Mouse (Mus musculus) cerebellum, adult 9-10 months (tissue): ENCODE measurements around the gene Dmp1.

ENCODE experiments used
- DNase-seq: peaks from one replicate; pipeline ENCODE4 v3.0.0; 2022

Dmp1 gene

GRCm38 (mm10) chr5:104202351-104202750, at the start of gene Dmp1:
TSS of gene Dmp1 (plus strand) at chr5:104202613.
- DNase-seq: no peak

- no peak for DNase-seq
Measured at GRCm38 (mm10) chr5:104157701-104158100, 44.7 kb upstream of the Dmp1 start.

- DNase-seq: peak; percentile 24
Measured at GRCm38 (mm10) chr5:104158332-104159052, 43.9 kb upstream of the Dmp1 start.

GRCm38 (mm10) chr5:104160581-104160980, 41.8 kb upstream of the Dmp1 start:
- DNase-seq: no peak

GRCm38 (mm10) chr5:104161390-104161789, 41.0 kb upstream of the Dmp1 start:
- no peak for DNase-seq

GRCm38 (mm10) chr5:104163536-104163935, 38.9 kb upstream of the Dmp1 start:
- DNase-seq: no peak

GRCm38 (mm10) chr5:104170412-104170811, 32.0 kb upstream of the Dmp1 start, which contains the start of gene Dspp:
TSS of gene Dspp (plus strand) at chr5:104170712.
- DNase-seq: no peak

- no peak for DNase-seq
Measured at GRCm38 (mm10) chr5:104173094-104173493, 29.3 kb upstream of the Dmp1 start.

GRCm38 (mm10) chr5:104183743-104184142, 18.7 kb upstream of the Dmp1 start:
- no peak for DNase-seq

GRCm38 (mm10) chr5:104187281-104187680, 15.1 kb upstream of the Dmp1 start:
- no peak for DNase-seq

- DNase-seq: no peak
Measured at GRCm38 (mm10) chr5:104195086-104195485, 7.3 kb upstream of the Dmp1 start.

- DNase-seq: no peak
Measured at GRCm38 (mm10) chr5:104201153-104201950, 1.1 kb upstream of the Dmp1 start.

- no peak for DNase-seq
Measured at GRCm38 (mm10) chr5:104212531-104212930, 10.1 kb downstream of the Dmp1 start.

- peak; percentile 18 for DNase-seq
Measured at GRCm38 (mm10) chr5:104218926-104219325, 16.5 kb downstream of the Dmp1 start.

GRCm38 (mm10) chr5:104224299-104224698, 21.9 kb downstream of the Dmp1 start:
- no peak for DNase-seq

GRCm38 (mm10) chr5:104224750-104225149, 22.3 kb downstream of the Dmp1 start:
- DNase-seq: no peak

- DNase-seq: no peak
Measured at GRCm38 (mm10) chr5:104228497-104228896, 26.1 kb downstream of the Dmp1 start.

GRCm38 (mm10) chr5:104236741-104237140, 34.3 kb downstream of the Dmp1 start:
- DNase-seq: no peak

GRCm38 (mm10) chr5:104239674-104240378, 37.4 kb downstream of the Dmp1 start:
- peak; percentile 15 for DNase-seq

- no peak for DNase-seq
Measured at GRCm38 (mm10) chr5:104244261-104244660, 41.8 kb downstream of the Dmp1 start.

GRCm38 (mm10) chr5:104251811-104252210, 49.4 kb downstream of the Dmp1 start:
- DNase-seq: no peak

GRCm38 (mm10) chr5:104256585-104256984, 54.2 kb downstream of the Dmp1 start:
- no peak for DNase-seq

- no peak for DNase-seq
Measured at GRCm38 (mm10) chr5:104261908-104262461, 59.6 kb downstream of the Dmp1 start.
